Mouse (Mus musculus) C2C12 (cell line): ENCODE results near the gene Akna.

ENCODE experiments used
- CTCF ChIP-seq: IDR thresholded peaks from one replicate; pipeline ENCODE4 v1.5.1; 2011; ENCODE audit not compliant: control insufficient read depth, insufficient read depth, insufficient read length
- MYOD1 ChIP-seq: IDR thresholded peaks from one replicate; pipeline ENCODE4 v1.6.1; 2011; ENCODE audit warnings: low read depth; ENCODE audit not compliant: control insufficient read depth, insufficient read length
- USF1 ChIP-seq: IDR thresholded peaks from one replicate; pipeline ENCODE4 v1.6.1; 2011; ENCODE audit warnings: low read depth, mild to moderate bottlenecking, control low read depth, moderate library complexity

- no peak for TF ChIP-seq CTCF
- TF ChIP-seq MYOD1: no peak
- TF ChIP-seq USF1: no peak
Observed at GRCm38 (mm10) chr4:63359861-63360260, 43.3 kb downstream of the Akna start.
